Mouse (Mus musculus) lung, postnatal 0 days (tissue): ENCODE results near the gene Acaa1a. TPM values are rescaled to one million over a fixed set of nuclear protein-coding genes. Genes with fewer than 3 reads are reported as not detected.

Source experiments
- ATAC-seq: fragments of 200-750 bp; cut with Nextera tagmentation; 2 replicates; pipeline ENCODE4 v1.8.0; 2017; ENCODE audit warnings: moderate library complexity
- DNase-seq: peaks from one replicate; pipeline ENCODE4 v3.0.0-alpha.2; 2016; ENCODE audit warnings: low spot score
- H3K27ac ChIP-seq: fragments of 300-500 bp; sonication (generic); 2 replicates; pipeline ENCODE4 v1.5.1; 2014; ENCODE audit warnings: antibody characterized with exemption, mild to moderate bottlenecking, low read length, mixed read lengths
- H3K27me3 ChIP-seq: fragments of 300-500 bp; sonication (generic); replicated peaks from 2 replicates; pipeline ENCODE4 v1.6.1; 2014; ENCODE audit warnings: low read length, mixed read lengths; ENCODE audit not compliant: insufficient read depth
- H3K36me3 ChIP-seq: fragments of 300-500 bp; sonication (generic); 2 replicates; pipeline ENCODE4 v1.6.1; 2014; ENCODE audit warnings: low read length, mixed read lengths; ENCODE audit not compliant: insufficient read depth
- H3K4me1 ChIP-seq: fragments of 300-500 bp; sonication (generic); 2 replicates; pipeline ENCODE4 v1.6.1; 2014; ENCODE audit warnings: antibody characterized with exemption, low read depth, low read length, mixed read lengths; ENCODE audit not compliant: insufficient read depth
- H3K4me2 ChIP-seq: fragments of 300-500 bp; sonication (generic); replicated peaks from 2 replicates; pipeline ENCODE4 v1.6.1; 2014; ENCODE audit warnings: low read depth, mild to moderate bottlenecking, low read length, moderate library complexity, mixed read lengths
- H3K4me3 ChIP-seq: fragments of 300-500 bp; sonication (generic); 2 replicates; pipeline ENCODE4 v1.5.1; 2014; ENCODE audit warnings: low read depth, low read length
- H3K9ac ChIP-seq: fragments of 300-500 bp; sonication (generic); replicated peaks from 2 replicates; pipeline ENCODE4 v1.6.1; 2014; ENCODE audit warnings: low read depth, mild to moderate bottlenecking
- H3K9me3 ChIP-seq: fragments of 300-500 bp; sonication (generic); 2 replicates; pipeline ENCODE4 v1.6.1; 2016; ENCODE audit warnings: low read length, mixed read lengths
- CTCF ChIP-seq: IDR thresholded peaks from 2 replicates; pipeline ENCODE4 v1.5.1; 2016; ENCODE audit warnings: antibody characterized with exemption, mild to moderate bottlenecking
- EP300 ChIP-seq: IDR thresholded peaks from 2 replicates; pipeline ENCODE4 v1.6.1; 2016; ENCODE audit warnings: antibody characterized with exemption, mild to moderate bottlenecking, control low read depth
- WGBS: fragments of 180-500 bp; shearing (Covaris S2); extraction: QIAGEN DNeasy Blood & Tissue Kit; methylation state at CpG from one replicate; pipeline ENCODE4 v1.1.7; 2014; 5-methylcytosine and 5-hydroxymethylcytosine counted together
- polyA plus RNA-seq: library from polyadenylated mRNA; unstranded; fragments of >200 nt; fragmentation: Nextera tagmentation; extraction: Ambion mirVana; gene quantifications from 2 replicates; pipeline ENCODE4 v1.2.1, GENCODE M21; 2015

Gene Acaa1a
- polyA plus RNA-seq, 1 experiment from 2014 or later, result 114 TPM

- ATAC-seq (no peak), DNase-seq (no peak)
- TF ChIP-seq CTCF, result no peak
- Histone ChIP-seq H3K4me2 (no peak overlapping the region), H3K27me3 (no peaks in the 10 kb centered on the region), H3K4me3 (no peak overlapping the region), H3K27ac (no peak overlapping the region; the same call in 1 of the 2 replicates), H3K4me1 (peaks cover 6% of the 10 kb centered on the region; the same call in 1 of the 2 replicates), H3K36me3 (no peaks in the 10 kb centered on the region), H3K9ac (no peak overlapping the region), H3K9me3 (no peaks in the 10 kb centered on the region)
- WGBS, result 67% methylated on average over 1 of the region's 1 CpGs
Measured at GRCm38 (mm10) chr9:119324130-119324529, 15.3 kb upstream of the Acaa1a start.

DNA sequence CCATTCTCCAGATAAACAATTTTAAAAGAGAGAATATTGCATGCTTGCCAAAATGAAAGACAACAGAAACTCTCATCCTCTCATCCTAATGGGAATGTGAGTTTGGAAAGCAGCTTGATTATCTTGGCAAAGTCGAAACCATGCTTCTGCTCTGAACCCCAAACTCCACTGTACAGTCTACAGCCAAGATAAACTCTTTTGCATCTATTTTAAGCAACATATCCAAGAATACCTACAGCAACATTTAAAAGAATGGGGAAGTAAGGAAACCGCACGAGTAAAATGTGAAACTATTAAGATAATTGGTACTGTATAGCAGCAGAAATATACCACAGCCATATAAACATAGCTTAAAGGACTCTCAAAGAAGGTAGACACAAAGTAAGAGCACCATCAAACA, 11.0 kb upstream of the Acaa1a start:
- Histone ChIP-seq H3K4me1 (no peaks in the 10 kb centered on the region), H3K36me3 (no peaks in the 10 kb centered on the region), H3K27ac (no peak overlapping the region), H3K27me3 (no peaks in the 10 kb centered on the region), H3K4me2 (no peak overlapping the region), H3K9me3 (no peaks in the 10 kb centered on the region), H3K4me3 (no peak overlapping the region), H3K9ac (no peak overlapping the region)
- DNase-seq (no peak), ATAC-seq (no peak)
- 63% methylated on average over 3 of the region's 3 CpGs for WGBS
- TF ChIP-seq EP300 (no peak), CTCF (no peak)

DNA sequence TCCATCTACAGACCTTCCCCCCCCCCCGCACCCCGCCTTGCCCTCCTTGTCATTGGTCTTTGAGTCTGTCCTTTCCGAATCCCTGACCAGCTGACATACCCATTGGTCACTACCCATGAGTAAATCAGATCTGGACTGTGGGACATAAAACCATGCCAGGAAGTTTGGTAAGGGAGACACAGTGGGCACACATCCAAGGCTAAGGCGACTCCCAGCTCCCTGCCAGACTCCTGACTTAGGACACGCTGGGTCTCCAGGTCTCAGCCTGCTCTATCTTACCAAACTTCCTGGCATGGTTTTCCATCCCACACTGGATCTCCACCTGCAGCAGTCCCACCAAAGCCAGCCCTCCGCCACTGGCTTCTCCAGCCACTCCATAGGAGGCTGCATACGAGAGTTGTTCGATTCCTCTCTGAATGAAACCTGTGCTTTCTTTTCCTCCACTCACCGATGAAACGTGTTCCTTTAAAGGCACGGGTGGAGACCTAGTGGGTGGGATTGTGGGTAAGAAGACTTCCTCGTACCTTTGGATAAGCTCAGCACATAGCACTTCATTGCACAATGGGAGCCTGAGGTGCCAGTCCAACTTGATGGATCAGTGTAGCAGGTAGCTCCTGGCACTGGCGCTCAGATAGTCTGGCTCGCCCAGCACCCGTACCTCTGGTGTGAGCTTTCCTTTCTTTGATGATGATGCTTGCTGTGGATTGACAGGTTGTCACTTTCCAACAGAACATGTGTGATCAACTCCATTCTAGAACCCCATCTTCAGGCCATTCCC, 9.1 kb upstream of the Acaa1a start:
- TF ChIP-seq EP300, result no peak
- no peak for TF ChIP-seq CTCF
- H3K9me3 ChIP-seq, result no peaks in the 10 kb centered on the region
- H3K9ac ChIP-seq, result no peak overlapping the region
- ATAC-seq, result peak; percentile 60
- H3K4me1 ChIP-seq, result no peaks in the 10 kb centered on the region; the same call in 1 of the 2 replicates
- 73% methylated on average over 15 of the region's 15 CpGs for WGBS
- H3K27ac ChIP-seq, result no peak overlapping the region
- no peak overlapping the region for H3K4me2 ChIP-seq
- no peak overlapping the region for H3K4me3 ChIP-seq
- H3K27me3 ChIP-seq, result no peaks in the 10 kb centered on the region
- no peaks in the 10 kb centered on the region for H3K36me3 ChIP-seq
- DNase-seq, result peak; percentile 52

DNA sequence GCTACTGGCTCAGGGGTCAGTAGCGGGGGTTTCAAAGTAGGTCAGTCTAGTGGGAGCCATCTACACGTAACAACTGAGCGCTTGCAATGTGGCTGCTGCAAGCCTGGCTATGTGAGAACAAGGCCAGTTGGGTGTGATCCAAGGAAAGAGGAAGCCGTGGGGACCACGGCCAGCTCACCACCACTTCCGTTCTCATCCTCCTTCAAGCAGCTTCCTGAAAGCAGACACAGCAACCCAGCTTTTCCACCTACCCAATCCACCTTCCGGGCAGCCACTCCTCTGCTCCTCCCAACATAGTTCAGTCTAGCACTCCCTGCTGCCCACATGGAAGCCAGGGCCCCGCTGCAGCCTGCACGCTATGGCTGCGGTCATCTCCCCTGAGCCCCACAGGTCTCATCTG, 5.2 kb upstream of the Acaa1a start:
- Histone ChIP-seq H3K27me3 (no peaks in the 10 kb centered on the region), H3K27ac (0 out of 2 replicates have a peak overlapping the region, but pooled peaks have one; percentile 35)

GRCm38 (mm10) chr9:119334834-119335233, 4.6 kb upstream of the Acaa1a start:
- H3K9me3 ChIP-seq, result no peaks in the 10 kb centered on the region
- H3K36me3 ChIP-seq, result 0 out of 2 replicates have a peak, but pooled peaks cover 7% of the 10 kb centered on the region
- H3K9ac ChIP-seq, result no peak overlapping the region
- H3K27me3 ChIP-seq, result no peaks in the 10 kb centered on the region
- H3K27ac ChIP-seq, result 0 out of 2 replicates have a peak overlapping the region, but pooled peaks have one; percentile 35
- no peak overlapping the region for H3K4me2 ChIP-seq
- WGBS, result 82% methylated on average over 2 of the region's 2 CpGs
- ATAC-seq (no peak), DNase-seq (no peak)
- H3K4me1 ChIP-seq, result peaks cover 3% of the 10 kb centered on the region
- no peak overlapping the region for H3K4me3 ChIP-seq
- TF ChIP-seq CTCF, result no peak
- TF ChIP-seq EP300, result no peak

More for the DNA sequence above, 5.2 kb upstream of the Acaa1a start:
- WGBS, result 18% methylated on average over 10 of the region's 10 CpGs
- Histone ChIP-seq H3K4me1 (peaks cover 3% of the 10 kb centered on the region), H3K4me3 (no peak overlapping the region), H3K9me3 (no peaks in the 10 kb centered on the region), H3K36me3 (0 out of 2 replicates have a peak, but pooled peaks cover 7% of the 10 kb centered on the region), H3K9ac (no peak overlapping the region), H3K4me2 (no peak overlapping the region; the same call in 1 of the 2 replicates)
- TF ChIP-seq CTCF (peak; percentile 33; the same call in 1 of the 2 replicates), EP300 (peak; percentile 16; the same call in 1 of the 2 replicates)
- DNase-seq (peak; percentile 88), ATAC-seq (peak; percentile 69)

DNA sequence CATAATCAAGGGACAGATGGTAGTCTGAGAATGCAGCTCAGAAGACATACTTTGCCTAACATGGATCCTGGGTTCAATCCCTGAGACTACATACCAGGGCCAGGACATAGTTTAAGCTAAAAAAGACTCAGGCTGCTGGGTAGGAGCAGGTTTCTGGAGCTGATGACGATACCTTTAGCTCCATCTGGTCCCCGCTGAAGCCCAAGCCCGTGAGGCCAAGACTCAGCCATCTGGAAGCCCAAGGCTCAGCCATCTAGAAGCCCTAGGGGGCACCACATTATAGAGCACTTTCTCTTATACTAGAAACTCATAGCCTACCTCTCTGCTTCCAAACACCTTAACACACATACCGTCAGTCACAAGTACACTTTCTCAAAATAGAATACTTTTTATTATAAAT, 3.9 kb upstream of the Acaa1a start:
- DNase-seq (no peak), ATAC-seq (no peak)
- H3K27ac ChIP-seq, result no peak overlapping the region
- H3K4me1 ChIP-seq, result peaks cover 7% of the 10 kb centered on the region
- no peaks in the 10 kb centered on the region for H3K9me3 ChIP-seq
- H3K4me2 ChIP-seq, result no peak overlapping the region
- TF ChIP-seq EP300 (no peak), CTCF (no peak)
- H3K27me3 ChIP-seq, result no peaks in the 10 kb centered on the region
- no peak overlapping the region for H3K9ac ChIP-seq
- WGBS, result 82% methylated on average over 4 of the region's 4 CpGs
- 0 out of 2 replicates have a peak, but pooled peaks cover 7% of the 10 kb centered on the region for H3K36me3 ChIP-seq
- no peak overlapping the region for H3K4me3 ChIP-seq
